Mouse (Mus musculus): ENCODE measurements around the gene Gm10188.

Gm10188 gene

GRCm38 (mm10) chr1:132229667-132230066 lies at the start of gene Gm10188:
Gm10188 (minus strand) TSS chr1:132229767.
- no peak for DNase-seq (ENCODE audit: low spot score)

DNA sequence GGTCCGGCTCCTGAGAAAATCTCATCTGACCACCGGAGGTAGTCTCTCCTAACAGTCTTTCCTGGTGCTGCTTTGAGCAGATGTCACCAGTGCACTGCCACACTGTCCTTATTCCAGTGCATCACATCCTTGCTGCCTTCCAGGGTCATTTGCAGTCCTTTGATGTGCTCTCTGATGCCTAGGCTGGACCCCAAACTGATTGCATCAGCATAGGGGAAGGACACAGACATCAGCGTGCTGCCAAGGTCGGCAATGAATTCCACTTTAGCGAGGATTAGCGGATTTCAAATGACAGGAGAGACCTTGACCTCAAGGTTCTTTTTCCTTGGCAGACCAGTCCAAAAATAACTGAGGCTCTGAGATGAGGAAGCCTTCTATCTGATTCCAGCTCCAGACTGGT lies 47.6 kb upstream of the Gm10188 start:
- DNase-seq (ENCODE audit: low spot score): no peak

GRCm38 (mm10) chr1:132276694-132277093 lies 47.1 kb upstream of the Gm10188 start:
- DNase-seq (ENCODE audit: low spot score): no peak

GRCm38 (mm10) chr1:132271237-132271636 lies 41.7 kb upstream of the Gm10188 start:
- no peak for DNase-seq (ENCODE audit: low spot score)

- DNase-seq (ENCODE audit: low spot score): no peak
These were observed 39.0 kb upstream of the Gm10188 start for GRCm38 (mm10) chr1:132268418-132269060.

GRCm38 (mm10) chr1:132267959-132268358 lies 38.4 kb upstream of the Gm10188 start:
- no peak for DNase-seq (ENCODE audit: low spot score)

DNA sequence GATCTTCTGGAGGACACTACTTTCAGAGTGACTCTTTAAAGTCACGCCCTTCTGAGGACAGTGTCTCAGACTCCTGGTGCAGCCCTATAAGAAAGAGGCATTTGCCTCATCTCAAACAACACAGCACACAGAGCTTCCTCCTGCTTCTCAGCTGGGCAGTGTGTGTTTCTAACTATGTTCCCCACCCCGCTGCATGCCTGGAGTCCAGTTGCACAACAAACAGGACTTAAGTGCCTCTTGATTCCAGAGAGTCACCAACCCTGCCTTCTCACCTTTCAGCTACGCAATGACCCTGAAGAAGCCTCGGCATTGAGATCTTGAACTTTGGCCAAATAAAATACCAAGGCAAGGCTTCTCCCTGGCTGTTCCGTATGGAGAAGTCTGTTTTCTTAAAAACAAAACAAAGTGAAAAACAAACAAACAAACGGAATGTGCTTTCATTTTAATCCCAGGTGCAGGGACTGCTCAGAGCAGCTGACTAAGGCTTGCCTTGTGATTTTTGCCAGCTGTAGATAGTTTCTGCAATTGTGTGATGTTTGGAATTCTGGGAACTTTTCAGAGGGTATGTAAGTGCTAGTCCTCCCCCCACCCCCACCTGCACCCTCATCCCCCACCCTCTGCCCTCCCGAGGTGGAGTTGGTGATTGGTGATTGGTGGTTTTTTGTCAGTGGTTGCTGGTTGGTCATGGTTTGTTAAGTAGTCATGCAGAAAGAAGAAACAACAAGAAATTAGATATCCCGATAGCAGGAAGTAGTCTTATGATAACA lies 37.4 kb upstream of the Gm10188 start:
- no peak for DNase-seq (ENCODE audit: low spot score)

GRCm38 (mm10) chr1:132265936-132266335 lies 36.4 kb upstream of the Gm10188 start:
- DNase-seq (ENCODE audit: low spot score): no peak

- DNase-seq (ENCODE audit: low spot score): no peak
These were observed 35.8 kb upstream of the Gm10188 start for GRCm38 (mm10) chr1:132265211-132265859.

DNA sequence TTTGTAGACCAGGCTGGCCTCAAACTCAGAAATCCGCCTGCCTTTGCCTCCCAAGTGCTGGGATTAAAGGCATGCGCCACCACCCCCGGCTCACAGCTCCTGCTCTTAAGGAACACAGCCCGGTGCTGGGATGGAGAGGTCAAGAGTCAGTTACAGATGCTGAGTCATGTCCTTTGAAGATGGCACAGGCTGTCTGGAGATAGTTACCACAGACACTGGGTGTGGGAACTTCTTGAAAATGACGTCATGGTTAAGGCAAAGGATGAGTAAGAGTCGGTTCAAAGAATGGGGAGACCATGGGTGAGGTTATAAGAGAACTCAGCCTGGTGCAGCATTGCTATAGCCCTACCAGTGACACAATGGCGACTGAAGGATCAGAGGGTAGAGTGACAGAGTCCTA lies 35.0 kb upstream of the Gm10188 start:
- DNase-seq (ENCODE audit: low spot score): no peak

DNA sequence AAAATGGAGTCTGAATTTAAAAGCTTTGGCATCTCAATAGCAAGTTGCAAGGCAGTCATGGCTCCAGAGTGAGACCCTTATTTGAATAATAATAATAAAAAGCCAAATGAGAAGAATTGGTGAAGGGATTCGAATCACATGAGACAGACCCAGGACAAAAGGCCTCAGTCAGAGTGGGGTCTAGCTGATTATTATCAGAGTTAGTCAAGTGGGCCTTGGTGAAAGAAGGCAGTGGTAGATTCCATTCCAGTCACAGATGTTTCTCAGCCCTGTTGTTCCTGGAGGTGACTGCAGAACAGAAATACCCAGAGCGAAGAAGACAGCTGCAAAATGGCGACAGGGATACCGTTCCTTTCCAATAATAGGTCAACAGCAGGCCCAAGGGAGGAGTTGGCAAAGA lies 34.1 kb upstream of the Gm10188 start:
- no peak for DNase-seq (ENCODE audit: low spot score)

GRCm38 (mm10) chr1:132261058-132261457 lies 31.5 kb upstream of the Gm10188 start:
- DNase-seq (ENCODE audit: low spot score): no peak

DNA sequence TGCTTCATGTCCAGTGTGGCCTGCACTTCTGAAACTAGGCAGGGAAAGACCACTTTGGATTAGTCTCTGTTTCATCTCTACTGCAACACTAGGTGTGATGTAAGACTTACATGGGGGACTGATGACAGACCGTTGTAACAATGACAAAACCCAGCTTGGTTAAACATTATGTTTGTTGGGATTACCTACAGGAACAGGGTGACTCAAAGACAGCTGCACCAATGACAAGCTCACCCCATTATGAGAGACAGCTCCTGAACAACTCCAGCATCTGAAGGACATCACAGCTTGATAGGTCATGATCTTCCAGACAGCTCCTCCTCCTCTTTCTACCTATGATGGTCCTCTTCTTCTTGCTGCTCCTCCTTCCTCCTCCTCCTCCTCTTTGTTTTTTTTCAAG lies 30.8 kb upstream of the Gm10188 start:
- DNase-seq (ENCODE audit: low spot score): no peak

- DNase-seq (ENCODE audit: low spot score): no peak
These were observed 24.9 kb upstream of the Gm10188 start for GRCm38 (mm10) chr1:132254467-132254866.

DNA sequence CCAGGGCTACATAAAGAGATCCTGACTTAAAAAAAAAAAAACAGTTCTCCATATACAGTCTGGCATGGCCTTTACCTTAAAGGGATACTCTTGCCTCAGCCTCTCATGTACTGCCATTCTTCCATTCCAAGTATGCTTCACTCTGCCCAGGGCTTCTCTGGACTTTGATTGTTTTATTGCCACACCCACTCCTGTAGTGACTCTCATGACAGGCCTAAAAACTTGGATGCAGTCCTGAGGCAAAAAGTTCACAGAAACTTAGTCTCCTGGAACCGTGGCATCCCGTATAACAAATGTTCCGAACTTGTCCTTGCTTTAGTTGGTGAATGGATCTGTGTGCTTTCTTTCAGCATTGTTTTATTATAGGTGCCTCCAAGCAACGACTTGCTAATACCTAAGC lies 17.1 kb upstream of the Gm10188 start:
- no peak for DNase-seq (ENCODE audit: low spot score)

DNA sequence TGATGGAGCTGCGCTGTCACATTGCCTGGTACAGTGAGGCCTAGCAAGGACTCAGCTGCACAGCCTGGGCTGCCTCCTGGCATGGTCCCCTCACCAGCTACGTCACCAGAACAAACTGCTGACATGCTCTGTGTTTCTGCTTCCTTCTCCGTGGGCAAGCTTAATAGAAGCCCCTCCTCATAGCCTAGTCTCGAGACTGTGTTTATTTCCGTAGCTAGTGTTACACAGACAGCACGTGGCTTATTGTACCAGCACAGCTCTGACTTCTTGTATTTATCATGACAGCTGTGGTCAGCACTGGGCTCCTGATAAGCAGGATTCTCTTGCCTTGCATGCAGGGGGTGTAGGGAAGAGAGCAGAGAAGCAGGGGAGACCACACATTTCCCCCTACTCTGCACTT lies 16.6 kb upstream of the Gm10188 start:
- no peak for DNase-seq (ENCODE audit: low spot score)

- DNase-seq (ENCODE audit: low spot score): no peak
These were observed 15.4 kb upstream of the Gm10188 start for GRCm38 (mm10) chr1:132245010-132245409.

DNA sequence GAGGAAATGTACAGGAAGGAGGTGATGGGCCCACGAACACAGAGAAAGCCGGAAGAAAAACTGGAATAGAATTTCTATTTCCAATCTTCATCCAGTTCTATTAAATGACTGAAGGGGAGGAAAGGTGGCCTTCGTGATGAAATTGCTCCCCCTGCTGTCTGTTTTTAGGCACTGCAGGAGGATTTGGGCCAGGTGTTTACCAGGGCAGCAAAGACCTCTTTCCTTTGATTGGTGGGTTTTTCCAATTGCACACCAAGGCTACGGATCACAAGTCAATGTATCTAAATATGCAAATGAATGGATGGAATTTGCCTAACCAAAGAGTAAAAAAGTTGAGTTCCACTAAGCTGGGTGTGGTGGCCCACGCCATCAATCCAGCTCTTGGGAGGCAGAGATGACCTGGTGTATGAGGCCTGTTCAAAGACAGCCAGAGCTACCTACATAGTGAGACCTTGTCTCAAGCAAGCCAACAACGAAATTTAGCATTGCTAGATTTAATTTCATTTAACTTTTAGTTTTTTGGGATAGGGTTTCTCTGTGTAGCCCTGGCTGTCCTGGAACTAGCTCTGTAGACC lies 8.1 kb upstream of the Gm10188 start:
- peak; percentile 55 for DNase-seq (ENCODE audit: low spot score)

DNA sequence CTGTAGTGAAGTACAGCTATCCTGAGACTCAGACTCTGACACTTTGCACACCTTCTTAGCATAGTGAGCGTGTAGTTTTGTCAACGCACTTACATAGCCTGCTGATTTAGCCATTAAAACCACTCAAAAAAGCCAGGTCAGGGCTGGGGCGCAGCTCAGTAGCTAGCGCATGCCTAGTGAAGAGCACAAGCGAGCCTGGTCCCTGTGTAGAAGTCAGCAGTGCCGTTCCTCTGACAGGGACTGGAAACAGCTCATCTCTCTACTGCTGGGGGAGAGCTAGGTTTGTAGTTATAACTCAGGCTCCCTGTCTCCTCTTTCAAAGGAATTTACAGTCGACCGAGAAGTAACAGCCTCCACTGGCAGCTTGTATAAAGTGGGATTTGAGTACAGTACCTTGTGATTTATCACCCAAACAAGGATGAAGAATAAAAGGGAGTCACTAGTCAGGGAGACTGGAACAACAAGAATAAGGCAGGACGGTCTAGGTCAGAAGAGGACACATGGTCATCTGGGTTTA lies 5.2 kb upstream of the Gm10188 start:
- no peak for DNase-seq (ENCODE audit: low spot score)

GRCm38 (mm10) chr1:132233566-132233965 lies 4.0 kb upstream of the Gm10188 start:
- peak; percentile 28 for DNase-seq (ENCODE audit: low spot score)

- DNase-seq (ENCODE audit: low spot score): no peak
These were observed 2.1 kb upstream of the Gm10188 start for GRCm38 (mm10) chr1:132231470-132232274.
